Mouse (Mus musculus) adrenal gland, adult 18-20 months (tissue): ENCODE results near the gene Josd2. TPM values are rescaled to one million over a fixed set of nuclear protein-coding genes. Genes with fewer than 3 reads are reported as not detected.

Experiments
- DNase-seq, 2 experiments: peaks; one replicate each; pipeline ENCODE4 v3.0.0; 2021 to 2022; ENCODE audit warnings: low spot score in 2 of 2
- total RNA-seq, 2 experiments: library from RNA; stranded (reverse); gene quantifications; 1 replicate in 1 of 2; 2 replicates in 1 of 2; pipeline ENCODE4 v1.2.3; 2021

The Josd2 gene
- total RNA-seq, 2 experiments from 2014 or later = 40.0 to 42.6 TPM

- DNase-seq = no peak
Observed at GRCm38 (mm10) chr7:44470696-44471612, 3.2 kb downstream of the Josd2 start.

- DNase-seq = no peak
Observed at GRCm38 (mm10) chr7:44471880-44472557, 4.2 kb downstream of the Josd2 start.

GRCm38 (mm10) chr7:44472558-44472885 lies 4.7 kb downstream of the Josd2 start:
- DNase-seq = no peak

GRCm38 (mm10) chr7:44472961-44473646 lies 5.3 kb downstream of the Josd2 start:
- DNase-seq = no peak

GRCm38 (mm10) chr7:44474419-44474818 lies 6.6 kb downstream of the Josd2 start:
- DNase-seq = no peak

- no peak for DNase-seq
Observed at GRCm38 (mm10) chr7:44475046-44475614, 7.3 kb downstream of the Josd2 start.

- peak in 1 of 2 experiments; percentile 0 for DNase-seq
Observed at GRCm38 (mm10) chr7:44482836-44483435, 15.2 kb downstream of the Josd2 start.

- peak in 1 of 2 experiments; percentile 1 for DNase-seq
Observed at GRCm38 (mm10) chr7:44484109-44484508, 16.3 kb downstream of the Josd2 start.

GRCm38 (mm10) chr7:44484841-44485571 lies 17.2 kb downstream of the Josd2 start:
- DNase-seq = peak; percentile 69 to 77

- DNase-seq = peak in 1 of 2 experiments; percentile 11
Observed at GRCm38 (mm10) chr7:44485572-44486195, 17.9 kb downstream of the Josd2 start.

- DNase-seq = peak in 1 of 2 experiments; percentile 14
Observed at GRCm38 (mm10) chr7:44486927-44487575, 19.3 kb downstream of the Josd2 start.

- DNase-seq = peak in 1 of 2 experiments; percentile 14
Observed at GRCm38 (mm10) chr7:44487936-44488335, 20.2 kb downstream of the Josd2 start.

- peak in 1 of 2 experiments; percentile 16 for DNase-seq
Observed at GRCm38 (mm10) chr7:44488545-44488944, 20.8 kb downstream of the Josd2 start.

GRCm38 (mm10) chr7:44490281-44490680 lies 22.5 kb downstream of the Josd2 start:
- DNase-seq = no peak

GRCm38 (mm10) chr7:44491391-44491790 lies 23.6 kb downstream of the Josd2 start:
- DNase-seq = peak in 1 of 2 experiments; percentile 19

GRCm38 (mm10) chr7:44492166-44492826 lies 24.5 kb downstream of the Josd2 start:
- peak in 1 of 2 experiments; percentile 15 for DNase-seq

- no peak for DNase-seq
Observed at GRCm38 (mm10) chr7:44494681-44495080, 26.9 kb downstream of the Josd2 start.

GRCm38 (mm10) chr7:44495086-44495485 lies 27.3 kb downstream of the Josd2 start:
- no peak for DNase-seq
